Mouse (Mus musculus): ENCODE measurements around the gene M1ap. TPM values are rescaled to one million over a fixed set of nuclear protein-coding genes. Genes with fewer than 3 reads are reported as not detected.

M1ap gene
- total and polyA plus RNA-seq, 2 experiments from 2014 or later: 0.10 TPM

DNA sequence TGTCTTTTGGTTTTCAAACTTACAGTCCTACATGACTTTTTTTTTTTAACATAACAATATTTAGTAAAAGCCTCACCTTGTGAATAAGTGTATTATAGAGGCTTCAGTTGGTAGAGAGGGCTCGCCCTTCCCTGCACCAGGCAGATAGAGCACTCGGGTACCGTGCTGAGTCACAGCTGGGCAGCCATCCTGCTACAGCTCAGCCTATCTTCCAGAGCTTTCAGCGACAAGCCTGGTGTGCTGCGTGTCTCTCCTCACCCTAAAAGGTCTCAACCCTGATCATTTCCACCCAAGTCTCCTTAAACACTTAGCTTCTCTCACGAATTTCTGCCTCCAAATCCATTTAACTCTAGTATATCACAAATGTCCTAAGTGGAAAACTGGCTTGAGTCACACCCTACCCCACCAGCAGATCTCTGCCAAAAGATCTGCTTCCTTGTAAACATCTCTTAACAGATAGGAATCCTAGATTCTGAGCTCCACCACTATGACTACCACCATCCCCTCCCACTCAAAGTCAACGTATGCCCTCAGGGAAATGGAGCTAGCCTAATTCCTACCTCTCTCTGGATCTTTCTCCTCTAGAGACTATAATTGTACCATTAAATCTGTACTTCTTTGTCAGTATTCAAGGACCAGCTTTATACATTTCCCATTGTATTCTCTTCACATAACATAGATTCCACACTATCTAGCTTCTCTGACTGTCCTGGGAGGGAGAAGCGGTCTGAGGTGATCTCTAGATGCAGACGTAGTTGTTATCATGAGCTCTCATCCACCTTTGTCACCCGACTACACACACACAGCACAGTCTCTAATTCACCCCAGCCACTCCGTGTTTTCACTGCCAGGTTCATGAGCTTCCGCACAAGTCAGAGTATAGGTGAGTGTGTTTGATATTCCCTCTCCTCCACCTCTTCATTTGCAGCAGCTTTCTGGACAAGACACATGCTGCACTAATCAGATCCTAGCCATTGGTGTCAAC is 68.1 kb downstream of the M1ap start:
- no peaks in the 10 kb centered on the region; the same call in 1 of the 2 replicates for H3K27me3 ChIP-seq (ENCODE audit: insufficient read depth, low read length)
- H3K4me2 ChIP-seq (ENCODE audit: low read depth): no peak overlapping the region
- H3K9ac ChIP-seq: no peak overlapping the region
- TF ChIP-seq CTCF (IDR thresholded peaks at IDR 0.05; ENCODE audit: low read depth): no peak
- no peak for DNase-seq
- no peaks in the 10 kb centered on the region for H3K36me3 ChIP-seq (ENCODE audit: insufficient read depth)
- no peaks in the 10 kb centered on the region for H3K4me1 ChIP-seq (ENCODE audit: insufficient read depth)
- WGBS: 77% methylated on average over 12 of the region's 12 CpGs
- H3K4me3 ChIP-seq (ENCODE audit: low read depth, low read length): no peak overlapping the region
- no peaks in the 10 kb centered on the region for H3K9me3 ChIP-seq (ENCODE audit: low read length)
- no peak for ATAC-seq
- H3K27ac ChIP-seq (ENCODE audit: low read depth, low read length): no peak overlapping the region

GRCm38 (mm10) chr6:83015749-83016148 is 69.0 kb downstream of the M1ap start:
- no peak for ATAC-seq
- no peaks in the 10 kb centered on the region for H3K4me1 ChIP-seq (ENCODE audit: insufficient read depth)
- no peak for DNase-seq
- no peak overlapping the region for H3K4me2 ChIP-seq (ENCODE audit: low read depth)
- H3K27ac ChIP-seq (ENCODE audit: low read depth, low read length): no peak overlapping the region
- H3K27me3 ChIP-seq (ENCODE audit: insufficient read depth, low read length): no peaks in the 10 kb centered on the region; the same call in 1 of the 2 replicates
- 93% methylated on average over 2 of the region's 2 CpGs for WGBS
- no peak overlapping the region for H3K9ac ChIP-seq
- TF ChIP-seq CTCF (IDR thresholded peaks at IDR 0.05; ENCODE audit: low read depth): no peak
- no peaks in the 10 kb centered on the region for H3K9me3 ChIP-seq (ENCODE audit: low read length)
- H3K4me3 ChIP-seq (ENCODE audit: low read depth, low read length): no peak overlapping the region
- H3K36me3 ChIP-seq (ENCODE audit: insufficient read depth): no peaks in the 10 kb centered on the region

- no peaks in the 10 kb centered on the region for H3K27me3 ChIP-seq (ENCODE audit: insufficient read depth, low read length)
- no peak overlapping the region for H3K27ac ChIP-seq (ENCODE audit: low read depth, low read length)
- H3K4me2 ChIP-seq (ENCODE audit: low read depth): no peak overlapping the region
- H3K4me1 ChIP-seq (ENCODE audit: insufficient read depth): no peaks in the 10 kb centered on the region
- H3K36me3 ChIP-seq (ENCODE audit: insufficient read depth): no peaks in the 10 kb centered on the region
- ATAC-seq: no peak
- no peak for TF ChIP-seq CTCF (IDR thresholded peaks at IDR 0.05; ENCODE audit: low read depth)
- 77% methylated on average over 3 of the region's 3 CpGs for WGBS
- no peak overlapping the region for H3K9ac ChIP-seq
- H3K4me3 ChIP-seq (ENCODE audit: low read depth, low read length): no peak overlapping the region
- no peak for DNase-seq
- H3K9me3 ChIP-seq (ENCODE audit: low read length): no peaks in the 10 kb centered on the region
Observed at GRCm38 (mm10) chr6:83017190-83017589, 70.5 kb downstream of the M1ap start.

GRCm38 (mm10) chr6:83019044-83019443 is 72.3 kb downstream of the M1ap start:
- Histone ChIP-seq H3K36me3 (ENCODE audit: insufficient read depth) (no peaks in the 10 kb centered on the region), H3K9me3 (ENCODE audit: low read length) (no peaks in the 10 kb centered on the region), H3K9ac (no peak overlapping the region), H3K27ac (ENCODE audit: low read depth, low read length) (no peak overlapping the region), H3K4me2 (ENCODE audit: low read depth) (no peak overlapping the region), H3K4me1 (ENCODE audit: insufficient read depth) (no peaks in the 10 kb centered on the region), H3K27me3 (ENCODE audit: insufficient read depth, low read length) (no peaks in the 10 kb centered on the region), H3K4me3 (ENCODE audit: low read depth, low read length) (no peak overlapping the region)
- TF ChIP-seq CTCF (IDR thresholded peaks at IDR 0.05; ENCODE audit: low read depth): no peak
- ATAC-seq (no peak), DNase-seq (no peak)
- WGBS: 74% methylated on average over 3 of the region's 3 CpGs

GRCm38 (mm10) chr6:83020121-83020520 is 73.4 kb downstream of the M1ap start:
- no peak for TF ChIP-seq CTCF (IDR thresholded peaks at IDR 0.05; ENCODE audit: low read depth)
- H3K4me3 ChIP-seq (ENCODE audit: low read depth, low read length): no peak overlapping the region
- no peaks in the 10 kb centered on the region for H3K4me1 ChIP-seq (ENCODE audit: insufficient read depth)
- no peak overlapping the region for H3K27ac ChIP-seq (ENCODE audit: low read depth, low read length)
- 90% methylated on average over 6 of the region's 6 CpGs for WGBS
- no peaks in the 10 kb centered on the region for H3K36me3 ChIP-seq (ENCODE audit: insufficient read depth)
- DNase-seq (no peak), ATAC-seq (no peak)
- no peaks in the 10 kb centered on the region for H3K9me3 ChIP-seq (ENCODE audit: low read length)
- H3K9ac ChIP-seq: no peak overlapping the region
- no peaks in the 10 kb centered on the region for H3K27me3 ChIP-seq (ENCODE audit: insufficient read depth, low read length)
- H3K4me2 ChIP-seq (ENCODE audit: low read depth): no peak overlapping the region

GRCm38 (mm10) chr6:83020836-83021593 is 74.3 kb downstream of the M1ap start:
- Histone ChIP-seq H3K9ac (no peak overlapping the region), H3K36me3 (ENCODE audit: insufficient read depth) (no peaks in the 10 kb centered on the region), H3K27me3 (ENCODE audit: insufficient read depth, low read length) (no peaks in the 10 kb centered on the region), H3K4me2 (ENCODE audit: low read depth) (no peak overlapping the region), H3K4me3 (ENCODE audit: low read depth, low read length) (no peak overlapping the region), H3K4me1 (ENCODE audit: insufficient read depth) (no peaks in the 10 kb centered on the region), H3K9me3 (ENCODE audit: low read length) (no peaks in the 10 kb centered on the region), H3K27ac (ENCODE audit: low read depth, low read length) (no peak overlapping the region)
- no peak for ATAC-seq
- DNase-seq: no peak
- whole genome bisulfite sequencing: 86% methylated on average over 4 of the region's 4 CpGs
- TF ChIP-seq CTCF (IDR thresholded peaks at IDR 0.05; ENCODE audit: low read depth): no peak

GRCm38 (mm10) chr6:83023008-83023407 is 76.3 kb downstream of the M1ap start:
- no peak for TF ChIP-seq CTCF (IDR thresholded peaks at IDR 0.05; ENCODE audit: low read depth)
- Histone ChIP-seq H3K27me3 (ENCODE audit: insufficient read depth, low read length) (no peaks in the 10 kb centered on the region), H3K4me1 (ENCODE audit: insufficient read depth) (no peaks in the 10 kb centered on the region), H3K9me3 (ENCODE audit: low read length) (no peaks in the 10 kb centered on the region), H3K27ac (ENCODE audit: low read depth, low read length) (no peak overlapping the region), H3K9ac (no peak overlapping the region), H3K4me3 (ENCODE audit: low read depth, low read length) (no peak overlapping the region), H3K4me2 (ENCODE audit: low read depth) (no peak overlapping the region), H3K36me3 (ENCODE audit: insufficient read depth) (no peaks in the 10 kb centered on the region)
- WGBS: 87% methylated on average over 9 of the region's 9 CpGs
- ATAC-seq: no peak
- DNase-seq: no peak
